17 mouse cellular contexts compared by ENCODE assay signal in the genomic region with DNA sequence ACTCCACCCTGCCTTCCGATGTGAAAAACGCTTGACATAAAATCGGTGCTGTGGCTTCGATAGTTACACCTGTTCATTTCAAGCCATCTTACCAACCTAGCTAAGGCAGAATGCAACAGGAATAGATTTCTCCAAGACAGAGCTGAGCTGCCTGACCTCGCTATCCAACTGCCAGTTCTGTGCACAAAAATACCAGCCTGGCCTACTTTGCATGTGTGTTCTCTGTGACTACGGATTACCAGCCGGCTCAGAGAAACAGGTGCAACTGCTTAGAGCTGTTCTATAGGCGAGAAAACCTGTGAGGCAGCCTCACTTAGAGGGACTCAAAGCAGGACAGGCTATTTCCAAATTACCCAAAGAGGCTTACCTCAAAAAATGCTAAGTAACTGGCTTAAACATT. TPM values are rescaled to one million over a fixed set of nuclear protein-coding genes. Genes with fewer than 3 reads are reported as not detected.
A peak's percentile ranks its signal among the peaks of the same experiment; 100 is the strongest.
DNase-seq lines count a peak whose midpoint lies in the region; ATAC-seq and TF ChIP-seq lines count a peak whose summit lies in the region.
"Had no signal": no experiment of that assay in that cellular context is flagged by ENCODE, and none has a peak within 500 bp of the region (broad histone marks: within the 10 kb centered on the region; RNA-seq: fewer than 3 reads in every experiment).

No protein-coding gene starts in this region.

- H3K36me3 ChIP-seq in heart, embryonic 16.5 days (ENCODE audit: control insufficient read depth, insufficient read depth), result no peaks in the 10 kb centered on the region
- H3K36me3 ChIP-seq in myocyte (ENCODE audit: control insufficient read depth, insufficient read depth), result no peaks in the 10 kb centered on the region
- H3K36me3 ChIP-seq: G1E; hindbrain, embryonic 12.5 days; limb, embryonic 13.5 days; neural tube, embryonic 12.5 days had no signal

- peak overlapping the region; percentile 94 for H3K27ac ChIP-seq in heart, embryonic 16.5 days (ENCODE audit: low read length)
- H3K27ac ChIP-seq: hindbrain, embryonic 12.5 days; limb, embryonic 13.5 days; neural tube, embryonic 12.5 days had no signal

- 49% methylated on average over 8 of the region's 8 CpGs for WGBS in heart, embryonic 16.5 days

- peaks cover 2% of the 10 kb centered on the region for H3K79me2 ChIP-seq in myocyte (ENCODE audit: control insufficient read depth, insufficient read depth)

- H3K4me2 ChIP-seq in heart, embryonic 16.5 days (ENCODE audit: low read depth, low read length), result peak overlapping the region; percentile 61
- peak overlapping the region; percentile 46 for H3K4me2 ChIP-seq in myocyte (ENCODE audit: low read depth)
- H3K4me2 ChIP-seq: hindbrain, embryonic 12.5 days; limb, embryonic 13.5 days; neural tube, embryonic 12.5 days had no signal

- peak; percentile 37 for DNase-seq in gastrocnemius, postnatal 25 days
- no peak for DNase-seq in gastrocnemius, postnatal 14 days
- no peak for DNase-seq in heart, adult 18-20 months
- peak; percentile 19 for DNase-seq in thymus, postnatal 25 days
- DNase-seq in retina, postnatal 1 day, result no peak
- DNase-seq: forebrain, postnatal 0 days; kidney, adult 8-10 months; kidney, postnatal 25 days; lung, postnatal 10 days had no signal

- H3K9me3 ChIP-seq in heart, embryonic 16.5 days (replicated peaks; ENCODE audit: control insufficient read depth, low read length), result no peaks in the 10 kb centered on the region
- H3K9me3 ChIP-seq: G1E; hindbrain, embryonic 12.5 days; limb, embryonic 13.5 days; neural tube, embryonic 12.5 days had no signal

- no peaks in the 10 kb centered on the region for H3K27me3 ChIP-seq in heart, embryonic 16.5 days (ENCODE audit: control insufficient read depth, insufficient read depth, low read length)
- H3K27me3 ChIP-seq in myocyte (ENCODE audit: control insufficient read depth, insufficient read depth, insufficient read length), result peaks cover 4% of the 10 kb centered on the region
- H3K27me3 ChIP-seq: hindbrain, embryonic 12.5 days; limb, embryonic 13.5 days; neural tube, embryonic 12.5 days had no signal

- ATAC-seq in heart, embryonic 16.5 days (replicated peaks; ENCODE audit: extremely low read depth, insufficient read depth, low FRiP score), result no peak
- ATAC-seq: forebrain, postnatal 0 days; inflammation-experienced regulatory T-cells, adult 6 months had no signal

- no peaks in the 10 kb centered on the region for H3K4me1 ChIP-seq in heart, embryonic 16.5 days (ENCODE audit: control insufficient read depth, insufficient read depth, low read length)

- intact Hi-C loops in gastrocnemius, postnatal 14 days (cut with DNase I; ENCODE audit: low total_unique reads), result no loop called here

- H3ac ChIP-seq in myocyte (ENCODE audit: control insufficient read depth, insufficient read length), result no peak overlapping the region

- peak overlapping the region; percentile 41 for H3K4me3 ChIP-seq in heart, embryonic 16.5 days (ENCODE audit: low read length)
- H3K4me3 ChIP-seq in myocyte, result no peak overlapping the region
- H3K4me3 ChIP-seq: hindbrain, embryonic 12.5 days; limb, embryonic 13.5 days; neural tube, embryonic 12.5 days had no signal

- no peak for TF ChIP-seq POLR2A in myocyte (IDR thresholded peaks at IDR 0.05; ENCODE audit: insufficient read length, low read depth)

- H3K9ac ChIP-seq in heart, embryonic 16.5 days (ENCODE audit: low read length), result peak overlapping the region; percentile 58
- H3K9ac ChIP-seq: forebrain, postnatal 0 days; hindbrain, embryonic 12.5 days; limb, embryonic 13.5 days; neural tube, embryonic 12.5 days had no signal

TF ChIP-seq in myocyte, 11 proteins besides CTCF, POLR2A, EP300 and RAD21:
- TF ChIP-seq MYOD1 (IDR thresholded peaks at IDR 0.05; ENCODE audit: control insufficient read depth in 1 of 3, insufficient read length in 2 of 3, low read depth in 2 of 3) (peak in 1 of 3 experiments; percentile 54), MAX (IDR thresholded peaks at IDR 0.05; ENCODE audit: low read depth) (no peak), TCF3 (IDR thresholded peaks at IDR 0.05; ENCODE audit: insufficient read length, low read depth) (no peak), E2F4 (IDR thresholded peaks at IDR 0.05; ENCODE audit: insufficient read depth) (no peak), MYOG (IDR thresholded peaks at IDR 0.05; ENCODE audit: control insufficient read depth in 1 of 3, insufficient read depth in 1 of 3, insufficient read length in 2 of 3, low read depth in 2 of 3) (peak in 1 of 3 experiments; percentile 41), REST (IDR thresholded peaks at IDR 0.05; ENCODE audit: insufficient read depth, insufficient read length) (no peak), POLR2AphosphoS2 (IDR thresholded peaks at IDR 0.05; ENCODE audit: insufficient read length, low read depth) (no peak), SRF (IDR thresholded peaks at IDR 0.05; ENCODE audit: control insufficient read depth, insufficient read length, low read depth) (no peak), TCF12 (IDR thresholded peaks at IDR 0.05; ENCODE audit: insufficient read depth, poor library complexity, severe bottlenecking) (no peak), USF1 (IDR thresholded peaks at IDR 0.05; ENCODE audit: low read depth) (no peak), CEBPB (IDR thresholded peaks at IDR 0.05; ENCODE audit: insufficient read depth, poor library complexity, severe bottlenecking) (no peak)

RNA-seq across cellular contexts. Expression of a gene that starts 4.2 kb away (rescaled TPM):
- 100 to 1,000 TPM; 129 to 151 TPM for total RNA-seq in gastrocnemius, postnatal 25 days (2021)
- 100 to 1,000 TPM; 145 to 185 TPM for total RNA-seq in gastrocnemius, postnatal 14 days (2021)
- 50.7 and 53.4 TPM in 2 replicates for polyA plus RNA-seq in heart, embryonic 16.5 days (2015; fragmentation: Nextera tagmentation; extraction: Ambion mirVana)
- 100 to 1,000 TPM; 193 to 194 TPM for total RNA-seq in heart, adult 18-20 months (2021)
- 43.0 TPM for polyA plus RNA-seq in myocyte (2012; fragmentation: generic; extraction: Trizol)
- total RNA-seq: megakaryocyte-erythroid progenitor cell, adult 5-6 weeks had no signal
- polyA plus RNA-seq: G1E had no signal

Comparison
In these comparisons a context has a peak if more than half of its experiments do, and no peak if none do; other contexts are left out.
1. DNase-seq: peak in gastrocnemius, postnatal 25 days (single experiment) and thymus, postnatal 25 days (single experiment); none in gastrocnemius, postnatal 14 days (single experiment), heart, adult 18-20 months (0 of 2) and retina, postnatal 1 day (single experiment).